Mouse (Mus musculus): ENCODE results near the gene Slc47a2.
"Not testable (repeated sequence)": the region's sequence is repeated elsewhere in the genome, so short reads cannot be mapped to it uniquely, and the experiment has no call there.

Slc47a2 gene

GRCm38 (mm10) chr11:61341233-61341632 is 1.4 kb downstream of the Slc47a2 start:
- DNase-seq (ENCODE audit: low read depth), result no peak

- no peak for DNase-seq (ENCODE audit: low read depth)
Observed at GRCm38 (mm10) chr11:61340374-61340773, 2.3 kb downstream of the Slc47a2 start.

GRCm38 (mm10) chr11:61337586-61337985 is 5.1 kb downstream of the Slc47a2 start:
- peak; percentile 43 for DNase-seq (ENCODE audit: low read depth)

GRCm38 (mm10) chr11:61320904-61321687 is 21.6 kb downstream of the Slc47a2 start:
- no peak for DNase-seq (ENCODE audit: low read depth)

GRCm38 (mm10) chr11:61319923-61320567 is 22.6 kb downstream of the Slc47a2 start:
- no peak for DNase-seq (ENCODE audit: low read depth)

GRCm38 (mm10) chr11:61319233-61319922 is 23.3 kb downstream of the Slc47a2 start:
- no peak for DNase-seq (ENCODE audit: low read depth)

GRCm38 (mm10) chr11:61316864-61317263 is 25.8 kb downstream of the Slc47a2 start:
- DNase-seq (ENCODE audit: low read depth), result no peak

GRCm38 (mm10) chr11:61310321-61310720 is 32.3 kb downstream of the Slc47a2 start:
- DNase-seq (ENCODE audit: low read depth), result peak; percentile 57

GRCm38 (mm10) chr11:61309831-61310230 is 32.8 kb downstream of the Slc47a2 start:
- DNase-seq (ENCODE audit: low read depth), result peak; percentile 67

- no peak for DNase-seq (ENCODE audit: low read depth)
Observed at GRCm38 (mm10) chr11:61307795-61308194, 34.9 kb downstream of the Slc47a2 start.

GRCm38 (mm10) chr11:61305377-61305776 is 37.3 kb downstream of the Slc47a2 start:
- peak; percentile 80 for DNase-seq (ENCODE audit: low read depth)

- not testable (repeated sequence) for DNase-seq (ENCODE audit: low read depth)
Observed at GRCm38 (mm10) chr11:61304535-61304934, 38.1 kb downstream of the Slc47a2 start.

- no peak for DNase-seq (ENCODE audit: low read depth)
Observed at GRCm38 (mm10) chr11:61300716-61301392, 41.8 kb downstream of the Slc47a2 start.

GRCm38 (mm10) chr11:61300205-61300604 is 42.5 kb downstream of the Slc47a2 start:
- DNase-seq (ENCODE audit: low read depth), result no peak

- DNase-seq (ENCODE audit: low read depth), result no peak
Observed at GRCm38 (mm10) chr11:61297901-61298300, 44.8 kb downstream of the Slc47a2 start.

- DNase-seq (ENCODE audit: low read depth), result no peak
Observed at GRCm38 (mm10) chr11:61297326-61297725, 45.3 kb downstream of the Slc47a2 start.

GRCm38 (mm10) chr11:61296556-61296955 is 46.1 kb downstream of the Slc47a2 start:
- DNase-seq (ENCODE audit: low read depth), result no peak

- DNase-seq (ENCODE audit: low read depth), result no peak
Observed at GRCm38 (mm10) chr11:61295556-61295955, 47.1 kb downstream of the Slc47a2 start.

GRCm38 (mm10) chr11:61294431-61294830 is 48.2 kb downstream of the Slc47a2 start:
- DNase-seq (ENCODE audit: low read depth), result no peak

- no peak for DNase-seq (ENCODE audit: low read depth)
Observed at GRCm38 (mm10) chr11:61293251-61293650, 49.4 kb downstream of the Slc47a2 start.

GRCm38 (mm10) chr11:61284323-61284722 is 58.3 kb downstream of the Slc47a2 start:
- DNase-seq (ENCODE audit: low read depth), result no peak

GRCm38 (mm10) chr11:61283414-61284049 is 59.1 kb downstream of the Slc47a2 start:
- no peak for DNase-seq (ENCODE audit: low read depth)
